Mouse (Mus musculus): ENCODE data around the gene Wdr73.

Wdr73 gene

GRCm38 (mm10) chr7:80894815-80895519, 6.1 kb downstream of the Wdr73 start:
- DNase-seq (ENCODE audit: inconsistent age in 2 of 2, low spot score in 1 of 2) = no peak

- DNase-seq (ENCODE audit: inconsistent age in 2 of 2, low spot score in 1 of 2) = no peak
Observed at GRCm38 (mm10) chr7:80894196-80894595, 6.9 kb downstream of the Wdr73 start.

GRCm38 (mm10) chr7:80893753-80894129, 7.3 kb downstream of the Wdr73 start:
- DNase-seq (ENCODE audit: inconsistent age in 2 of 2, low spot score in 1 of 2) = peak in 1 of 2 experiments; percentile 54

- DNase-seq (ENCODE audit: inconsistent age in 2 of 2, low spot score in 1 of 2) = peak in 1 of 2 experiments; percentile 51
Observed at GRCm38 (mm10) chr7:80893086-80893752, 7.8 kb downstream of the Wdr73 start.

- peak; percentile 71 to 85 for DNase-seq (ENCODE audit: inconsistent age in 2 of 2, low spot score in 1 of 2)
Observed at GRCm38 (mm10) chr7:80889841-80890241, 11.2 kb downstream of the Wdr73 start.

GRCm38 (mm10) chr7:80889021-80889511, 12.0 kb downstream of the Wdr73 start:
- peak; percentile 74 to 85 for DNase-seq (ENCODE audit: inconsistent age in 2 of 2, low spot score in 1 of 2)

GRCm38 (mm10) chr7:80888595-80888994, 12.5 kb downstream of the Wdr73 start:
- peak in 1 of 2 experiments; percentile 87 for DNase-seq (ENCODE audit: inconsistent age in 2 of 2, low spot score in 1 of 2)

GRCm38 (mm10) chr7:80885666-80886065, 15.4 kb downstream of the Wdr73 start:
- DNase-seq (ENCODE audit: inconsistent age in 2 of 2, low spot score in 1 of 2) = peak in 1 of 2 experiments; percentile 56

GRCm38 (mm10) chr7:80882830-80883505, 18.1 kb downstream of the Wdr73 start:
- DNase-seq (ENCODE audit: inconsistent age in 2 of 2, low spot score in 1 of 2) = peak; percentile 58 to 74

GRCm38 (mm10) chr7:80875727-80876126, 25.3 kb downstream of the Wdr73 start:
- DNase-seq (ENCODE audit: inconsistent age in 2 of 2, low spot score in 1 of 2) = no peak

- DNase-seq (ENCODE audit: inconsistent age in 2 of 2, low spot score in 1 of 2) = no peak
Observed at GRCm38 (mm10) chr7:80873631-80874030, 27.4 kb downstream of the Wdr73 start.

- DNase-seq (ENCODE audit: inconsistent age in 2 of 2, low spot score in 1 of 2) = no peak
Observed at GRCm38 (mm10) chr7:80873038-80873437, 28.0 kb downstream of the Wdr73 start.

GRCm38 (mm10) chr7:80868686-80869085, 32.4 kb downstream of the Wdr73 start:
- no peak for DNase-seq (ENCODE audit: inconsistent age in 2 of 2, low spot score in 1 of 2)

- peak; percentile 44 to 80 for DNase-seq (ENCODE audit: inconsistent age in 2 of 2, low spot score in 1 of 2)
Observed at GRCm38 (mm10) chr7:80866514-80867147, 34.4 kb downstream of the Wdr73 start.

GRCm38 (mm10) chr7:80865521-80865920, 35.5 kb downstream of the Wdr73 start:
- DNase-seq (ENCODE audit: inconsistent age in 2 of 2, low spot score in 1 of 2) = no peak

GRCm38 (mm10) chr7:80864831-80865230, 36.2 kb downstream of the Wdr73 start:
- DNase-seq (ENCODE audit: inconsistent age in 2 of 2, low spot score in 1 of 2) = no peak

- DNase-seq (ENCODE audit: inconsistent age in 2 of 2, low spot score in 1 of 2) = no peak
Observed at GRCm38 (mm10) chr7:80864151-80864550, 36.9 kb downstream of the Wdr73 start.

GRCm38 (mm10) chr7:80863520-80863919, 37.5 kb downstream of the Wdr73 start:
- DNase-seq (ENCODE audit: inconsistent age in 2 of 2, low spot score in 1 of 2) = no peak

- no peak for DNase-seq (ENCODE audit: inconsistent age in 2 of 2, low spot score in 1 of 2)
Observed at GRCm38 (mm10) chr7:80862475-80862874, 38.6 kb downstream of the Wdr73 start.

- peak; percentile 93 to 98 for DNase-seq (ENCODE audit: inconsistent age in 2 of 2, low spot score in 1 of 2)
Observed at GRCm38 (mm10) chr7:80860729-80861274, 40.3 kb downstream of the Wdr73 start, which contains the start of gene Zscan2. Gene Zscan2, plus strand, starts transcription at chr7:80860920.

GRCm38 (mm10) chr7:80860227-80860626, 40.8 kb downstream of the Wdr73 start:
- peak; percentile 73 to 89 for DNase-seq (ENCODE audit: inconsistent age in 2 of 2, low spot score in 1 of 2)

Data from adrenal gland, adult (tissue).